Mouse (Mus musculus) embryo, embryonic 10.5 days (tissue): ENCODE measurements around the gene Serf2.
A peak's percentile ranks its signal among the peaks of the same experiment; 100 is the strongest.
"Not testable (repeated sequence)": the region's sequence is repeated elsewhere in the genome, so short reads cannot be mapped to it uniquely, and the experiment has no call there.

ENCODE experiments used
- DNase-seq: peaks from one replicate; pipeline ENCODE4 v3.0.0-alpha.2; 2015; ENCODE audit warnings: low spot score

The Serf2 gene

DNA sequence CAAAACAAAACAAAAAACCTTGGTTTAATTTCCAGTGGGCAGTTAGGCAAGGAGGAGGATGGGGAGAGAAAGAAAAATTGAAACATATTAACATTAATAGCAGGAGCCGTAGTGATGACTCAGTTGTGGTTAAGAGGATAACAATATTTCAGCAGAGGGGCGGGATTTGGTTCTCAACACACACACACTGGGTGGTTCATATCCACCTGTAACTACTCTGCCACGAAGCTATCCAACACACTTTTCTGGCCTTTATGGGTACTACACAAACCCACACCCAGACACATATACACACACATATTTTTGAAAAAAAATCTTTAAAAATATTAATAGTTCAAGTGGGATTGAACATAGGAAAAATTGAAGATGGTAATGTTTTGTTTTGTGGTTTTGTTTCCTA lies 2.0 kb upstream of the Serf2 start:
- no peak for DNase-seq

DNA sequence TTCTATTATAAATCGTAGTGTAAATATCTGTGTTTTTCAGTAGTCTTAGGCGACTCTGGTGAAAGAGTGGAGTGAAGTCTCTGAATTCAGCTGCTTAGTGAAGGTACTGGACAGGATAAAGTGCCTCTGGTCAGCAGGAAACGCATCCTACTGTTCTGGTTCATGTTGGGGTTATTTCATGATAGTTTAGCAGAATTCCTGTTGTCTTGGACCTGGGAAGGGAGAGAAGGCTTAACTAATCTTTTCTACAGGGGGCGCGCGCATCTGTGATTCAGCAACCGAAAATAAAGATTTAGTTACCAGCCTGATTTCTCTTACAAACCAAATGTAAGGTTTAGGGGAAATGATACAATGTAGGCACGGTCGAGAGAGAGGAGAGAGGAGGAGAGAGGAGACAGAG lies 859 bp upstream of the Serf2 start:
- peak; percentile 72 for DNase-seq

- DNase-seq: no peak
Observed at GRCm38 (mm10) chr2:121449545-121450011, 583 bp downstream of the Serf2 start.

DNA sequence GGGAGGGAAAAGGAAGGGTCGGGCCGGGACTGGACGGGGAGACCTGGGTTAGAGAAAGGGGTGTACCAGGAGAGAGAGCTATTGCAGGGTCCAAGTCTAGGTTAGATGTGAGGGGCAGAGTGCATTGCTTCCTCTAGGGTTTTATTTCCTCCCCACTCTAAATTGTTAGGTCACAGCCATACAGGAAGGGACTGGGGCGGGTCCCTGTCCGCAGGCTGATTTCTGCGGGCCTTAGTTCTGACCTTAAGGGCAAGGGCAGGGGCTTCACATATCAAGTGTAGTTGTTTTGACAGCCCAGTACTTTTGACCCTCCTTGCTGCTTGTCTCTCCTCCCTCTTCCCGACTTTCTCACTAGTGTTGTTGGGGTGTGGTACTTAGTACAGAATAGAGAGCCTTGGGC lies 1.1 kb downstream of the Serf2 start:
- peak; percentile 40 for DNase-seq

DNA sequence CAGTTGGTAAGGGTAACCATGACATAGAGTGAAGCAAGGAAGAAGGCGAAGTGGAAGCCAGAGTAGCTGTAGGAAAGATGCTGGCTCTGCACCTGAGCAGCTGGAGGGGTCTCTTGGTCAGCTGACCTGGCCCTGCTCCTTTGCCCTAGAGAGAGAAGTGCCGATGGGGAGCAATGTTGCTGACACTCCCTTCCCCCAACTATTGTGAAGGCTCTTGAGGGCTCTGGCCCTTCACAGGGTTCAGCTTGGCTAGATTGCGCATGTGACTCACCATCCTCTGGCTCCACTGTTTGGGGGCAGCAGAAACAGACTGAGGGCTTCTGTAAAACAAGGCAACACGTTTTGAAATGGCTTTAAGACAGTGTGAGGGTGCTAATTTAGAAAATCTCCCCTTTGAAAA lies 3.4 kb downstream of the Serf2 start:
- no peak for DNase-seq

GRCm38 (mm10) chr2:121452990-121453389 lies 4.0 kb downstream of the Serf2 start, which contains the start of gene Hypk:
Gene Hypk, plus strand, starts transcription at chr2:121453290.
- no peak for DNase-seq

DNA sequence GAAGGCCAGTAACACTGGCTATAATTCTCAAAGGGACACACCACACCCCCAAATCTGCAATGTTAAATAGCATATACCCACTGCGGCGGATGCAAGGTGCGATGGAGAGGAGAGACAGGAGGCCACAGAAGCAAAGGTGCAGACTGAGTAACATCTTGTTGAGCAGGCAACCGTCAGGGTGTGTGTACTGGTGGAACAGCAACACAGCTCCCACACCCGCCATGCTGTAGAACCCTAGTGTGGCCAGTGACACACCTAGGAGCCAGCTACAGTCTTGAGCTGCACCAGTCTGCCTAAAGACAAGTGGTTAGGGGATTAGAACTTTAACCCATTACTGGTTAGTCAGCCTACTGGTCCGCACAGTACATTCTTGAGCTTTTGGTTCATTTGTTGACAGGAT lies 4.9 kb downstream of the Serf2 start:
- DNase-seq: no peak

- no peak for DNase-seq
Observed at GRCm38 (mm10) chr2:121455534-121455933, 6.5 kb downstream of the Serf2 start.

GRCm38 (mm10) chr2:121456692-121457642 lies 8.0 kb downstream of the Serf2 start, which contains the start of gene Serinc4:
Gene Serinc4, minus strand, starts transcription at chr2:121456781.
- DNase-seq: peak; percentile 93

- no peak for DNase-seq
Observed at GRCm38 (mm10) chr2:121460071-121460470, 11.1 kb downstream of the Serf2 start.

GRCm38 (mm10) chr2:121468982-121469381 lies 20.0 kb downstream of the Serf2 start:
- DNase-seq: not testable (repeated sequence)

- DNase-seq: not testable (repeated sequence)
Observed at GRCm38 (mm10) chr2:121472783-121473182, 23.8 kb downstream of the Serf2 start.

DNA sequence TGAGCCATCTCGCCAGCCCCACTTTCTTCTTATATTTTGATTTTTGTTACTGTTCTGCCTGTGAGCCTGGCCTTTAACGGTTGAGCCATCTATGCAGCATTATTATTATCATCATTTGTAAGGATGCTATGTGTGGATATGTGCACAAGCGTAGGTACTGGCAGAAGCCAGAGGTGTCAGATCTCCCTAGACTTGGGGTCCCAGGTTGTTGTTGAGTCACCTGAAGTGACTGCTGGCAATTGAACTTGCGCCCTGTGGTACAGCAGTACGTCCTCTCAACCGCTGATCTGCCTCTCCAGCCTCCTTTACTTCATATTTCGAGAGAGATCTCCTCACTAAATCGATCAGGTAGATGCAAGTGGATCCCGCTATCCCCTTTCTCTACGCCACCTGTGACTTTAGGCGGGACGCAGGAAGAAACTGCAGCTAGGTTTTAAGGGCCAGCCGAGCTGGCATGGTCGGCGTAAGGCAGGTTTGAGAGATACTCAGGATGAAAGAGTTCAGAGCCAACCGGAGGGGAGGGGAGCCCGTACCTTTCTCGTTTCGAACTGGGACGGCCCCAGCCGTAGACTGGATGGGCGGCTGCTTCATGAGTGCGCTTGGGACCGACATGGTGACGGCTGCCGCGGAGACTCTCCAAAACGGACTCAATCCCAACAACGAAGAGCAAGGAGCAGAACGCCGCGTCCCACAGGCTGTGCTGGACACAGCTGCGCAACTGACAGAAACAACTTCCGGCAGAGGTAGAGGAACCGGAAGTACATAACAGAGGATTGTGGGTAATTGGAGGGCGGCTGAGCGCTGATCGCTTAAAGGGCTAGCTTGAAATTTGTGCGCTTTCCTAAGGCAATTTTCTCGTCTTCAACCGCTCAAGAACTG lies 24.5 kb downstream of the Serf2 start, which contains the start of gene Mfap1b:
Gene Mfap1b (minus strand): TSS at position 767 of the 879 bp plus-strand sequence.
- DNase-seq: peak; percentile 94

DNA sequence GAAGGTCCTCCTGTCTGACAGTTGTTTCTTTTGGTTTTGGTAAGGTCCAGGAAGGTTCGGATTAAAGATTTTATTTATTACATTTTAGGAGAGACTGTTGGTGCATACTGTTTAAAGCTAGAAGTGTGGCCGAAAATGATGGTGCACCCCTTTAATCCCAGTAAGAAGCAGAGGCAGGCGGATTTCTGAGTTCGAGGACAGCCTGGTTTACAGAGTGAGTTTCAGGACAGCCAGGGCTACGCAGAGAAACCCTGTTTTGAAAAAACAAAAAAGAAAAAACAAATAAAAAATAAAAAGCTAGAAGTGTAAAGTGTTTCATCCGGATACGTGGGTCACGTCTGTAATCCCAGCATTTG lies 25.2 kb downstream of the Serf2 start:
- no peak for DNase-seq

DNA sequence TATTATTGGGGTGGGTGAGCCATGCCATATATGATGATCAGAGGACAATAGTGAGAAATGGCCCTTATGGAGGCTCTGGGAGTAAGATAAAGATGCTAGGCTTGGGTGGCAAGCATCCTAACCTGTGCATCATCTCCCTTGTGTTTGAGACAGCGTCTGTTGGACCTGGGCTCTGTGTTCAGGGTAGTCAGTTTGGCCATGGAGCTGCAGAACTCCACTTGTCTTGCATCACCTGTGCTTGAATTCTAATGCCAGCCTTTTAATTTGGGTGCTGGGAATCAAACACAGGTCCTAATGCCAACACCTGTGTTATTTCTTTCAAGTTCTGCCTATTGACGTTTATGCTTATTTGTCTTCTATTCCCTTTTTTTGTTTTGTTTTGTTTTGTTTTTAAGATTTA lies 26.3 kb downstream of the Serf2 start:
- DNase-seq: not testable (repeated sequence)

- DNase-seq: no peak
Observed at GRCm38 (mm10) chr2:121477491-121478266, 28.7 kb downstream of the Serf2 start.

DNA sequence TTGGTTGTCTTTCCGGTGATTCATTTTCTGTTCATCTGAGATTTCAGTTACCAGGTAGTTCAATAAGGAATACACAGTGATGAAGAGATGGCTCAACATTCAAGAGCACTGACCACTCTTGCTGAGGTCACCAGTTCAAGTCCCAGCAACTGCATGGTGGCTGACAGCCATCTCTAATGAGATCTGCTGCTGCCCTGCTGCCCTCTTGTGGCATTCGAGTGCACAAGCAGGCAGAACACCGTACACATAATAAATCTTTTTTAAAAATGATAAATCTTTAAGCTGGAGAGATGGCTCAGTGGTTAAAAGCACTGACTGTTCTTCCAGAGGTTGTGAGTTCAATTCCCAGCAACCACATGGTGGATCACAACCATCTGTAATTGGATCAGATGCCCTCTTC lies 31.5 kb downstream of the Serf2 start:
- DNase-seq: peak; percentile 36

DNA sequence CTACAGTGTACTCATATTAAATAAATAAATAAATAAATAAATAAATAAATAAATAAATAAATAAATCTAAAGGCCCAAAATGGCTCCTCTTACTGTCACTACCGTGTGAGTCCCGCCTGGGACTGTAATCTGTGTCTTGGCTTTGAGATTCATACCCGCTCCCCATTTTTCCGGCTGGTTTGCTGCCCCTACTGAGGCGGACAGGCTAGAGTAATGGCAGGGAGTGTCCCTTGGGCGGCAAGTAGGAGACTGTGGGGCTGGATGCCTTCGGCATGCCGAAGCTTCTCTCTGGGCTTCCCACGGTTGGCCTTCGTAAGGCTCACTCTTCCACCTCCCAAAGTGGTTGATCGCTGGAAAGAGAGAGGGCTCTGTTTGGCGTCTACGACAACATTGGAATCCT lies 31.9 kb downstream of the Serf2 start:
- DNase-seq: not testable (repeated sequence)

DNA sequence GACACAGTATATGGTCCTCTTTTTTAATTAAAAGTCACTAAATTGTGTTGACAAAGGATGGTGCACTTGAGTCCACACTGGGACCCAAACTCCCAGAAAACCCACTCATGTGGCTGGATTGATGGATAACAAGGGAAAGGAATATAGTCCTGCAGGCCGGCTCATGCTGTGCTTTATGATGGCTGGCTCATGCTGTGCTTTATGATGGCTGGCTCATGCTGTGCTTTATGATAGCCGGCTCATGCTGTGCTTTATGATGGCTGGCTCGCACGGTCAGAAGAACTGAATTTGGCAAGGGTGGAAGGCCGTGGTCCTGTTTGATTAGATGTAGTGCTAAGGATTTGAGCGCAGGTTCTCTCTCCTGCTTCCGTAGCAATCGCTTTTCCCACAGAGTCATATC lies 34.6 kb downstream of the Serf2 start:
- no peak for DNase-seq

DNA sequence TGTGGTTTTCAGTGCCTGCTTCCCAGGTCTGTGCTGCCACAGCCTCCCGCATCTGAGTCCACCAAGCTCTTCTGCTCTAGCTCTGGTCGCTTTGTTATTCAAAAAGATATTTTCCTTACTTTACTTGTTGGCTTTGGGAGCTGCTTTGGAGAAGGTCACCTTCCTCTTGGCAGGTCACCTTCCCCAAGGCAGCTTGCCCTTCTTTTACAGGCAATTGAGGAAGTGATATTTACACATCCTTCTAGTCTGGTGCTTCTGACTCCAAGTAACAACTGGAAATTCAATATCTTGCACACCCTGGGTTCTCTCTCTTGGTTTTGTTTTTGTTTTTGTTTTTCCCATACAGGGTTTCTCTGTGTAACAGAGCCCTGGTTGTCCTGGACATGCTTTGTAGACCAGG lies 35.4 kb downstream of the Serf2 start:
- not testable (repeated sequence) for DNase-seq

GRCm38 (mm10) chr2:121501550-121501949 lies 52.6 kb downstream of the Serf2 start:
- not testable (repeated sequence) for DNase-seq
